Mouse (Mus musculus) liver, adult (tissue): ENCODE data around the gene Tnfsfm13.

Experiments used
- GATA4 ChIP-seq: IDR thresholded peaks from 2 replicates; pipeline ENCODE4 v1.6.1; 2014; ENCODE audit warnings: mild to moderate bottlenecking, low read length; ENCODE audit not compliant: insufficient replicate concordance

Gene Tnfsfm13

GRCm38 (mm10) chr11:69695361-69696181 lies at the start of gene Tnfsfm13, which contains the start of gene Tnfsf12:
Tnfsfm13 (minus strand) TSS chr11:69696098.
Tnfsf12 (minus strand) TSS chr11:69695849.
- peak; percentile 50; the same call in 1 of the 2 replicates for TF ChIP-seq GATA4

GRCm38 (mm10) chr11:69729063-69729462 lies 33.2 kb upstream of the Tnfsfm13 start:
- TF ChIP-seq GATA4, result no peak

GRCm38 (mm10) chr11:69725951-69726350 lies 30.1 kb upstream of the Tnfsfm13 start:
- TF ChIP-seq GATA4, result no peak

- TF ChIP-seq GATA4, result no peak
Observed at GRCm38 (mm10) chr11:69723074-69723473, 27.2 kb upstream of the Tnfsfm13 start.

GRCm38 (mm10) chr11:69720852-69721251 lies 25.0 kb upstream of the Tnfsfm13 start:
- TF ChIP-seq GATA4, result no peak

- no peak for TF ChIP-seq GATA4
Observed at GRCm38 (mm10) chr11:69719423-69719822, 23.5 kb upstream of the Tnfsfm13 start.

- no peak for TF ChIP-seq GATA4
Observed at GRCm38 (mm10) chr11:69718661-69719060, 22.8 kb upstream of the Tnfsfm13 start.

- no peak for TF ChIP-seq GATA4
Observed at GRCm38 (mm10) chr11:69716953-69717352, 21.1 kb upstream of the Tnfsfm13 start.

- TF ChIP-seq GATA4, result peak; percentile 99
Observed at GRCm38 (mm10) chr11:69715929-69716328, 20.0 kb upstream of the Tnfsfm13 start.

- no peak for TF ChIP-seq GATA4
Observed at GRCm38 (mm10) chr11:69715482-69715881, 19.6 kb upstream of the Tnfsfm13 start.

- TF ChIP-seq GATA4, result no peak
Observed at GRCm38 (mm10) chr11:69714636-69715329, 18.9 kb upstream of the Tnfsfm13 start.

GRCm38 (mm10) chr11:69712954-69713672 lies 17.2 kb upstream of the Tnfsfm13 start:
- TF ChIP-seq GATA4, result no peak

GRCm38 (mm10) chr11:69711082-69711481 lies 15.2 kb upstream of the Tnfsfm13 start:
- TF ChIP-seq GATA4, result no peak

- no peak for TF ChIP-seq GATA4
Observed at GRCm38 (mm10) chr11:69710470-69710869, 14.6 kb upstream of the Tnfsfm13 start.
